Mouse (Mus musculus) olfactory bulb, adult 2 months (tissue): ENCODE results near the gene 4930402H24Rik.

Experiments used
- CTCF ChIP-seq: fragments of 200-500 bp; IDR thresholded peaks from 2 replicates; pipeline ENCODE4 v1.5.1; 2012; ENCODE audit warnings: low read depth, mild to moderate bottlenecking, low read length, moderate library complexity; ENCODE audit not compliant: insufficient read depth
- POLR2A ChIP-seq: fragments of 200-500 bp; IDR thresholded peaks from 2 replicates; pipeline ENCODE4 v1.6.1; 2012; ENCODE audit warnings: mild to moderate bottlenecking, low read depth, low read length, moderate library complexity; ENCODE audit not compliant: insufficient read depth

DNA sequence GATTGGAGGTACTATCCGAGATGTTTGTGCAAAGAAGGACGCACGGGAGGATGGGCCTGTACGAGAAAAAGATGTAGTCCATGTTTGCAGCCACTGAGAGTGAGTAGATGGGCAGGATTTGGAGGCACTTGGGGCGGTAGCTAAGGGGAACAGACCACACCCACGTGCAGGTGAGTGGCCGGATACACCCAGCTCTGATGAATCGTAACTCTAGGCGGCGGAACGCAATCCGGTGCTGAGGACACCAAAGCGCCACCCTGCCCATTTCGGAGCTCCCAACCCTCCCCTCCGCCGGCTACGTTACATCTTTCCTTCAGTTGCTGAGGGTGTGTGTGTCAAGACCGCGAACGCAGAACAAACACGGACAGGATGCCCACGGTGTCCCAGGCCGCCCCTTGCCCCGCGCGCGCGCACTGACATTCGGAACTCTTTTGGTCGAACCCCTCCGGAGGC lies 209.5 kb downstream of the 4930402H24Rik start:
- TF ChIP-seq CTCF (no peak), POLR2A (no peak)
